Mouse (Mus musculus) macrophage (primary cell): ENCODE measurements around the gene Luc7l2. TPM values are rescaled to one million over a fixed set of nuclear protein-coding genes. Genes with fewer than 3 reads are reported as not detected.
A peak's percentile ranks its signal among the peaks of the same experiment; 100 is the strongest.

Experiments used
- H3K27ac ChIP-seq: fragments of 350-480 bp; formaldehyde crosslinking; 2 replicates; pipeline ENCODE4 v1.9.0; 2021
- H3K36me3 ChIP-seq: fragments of 350-480 bp; formaldehyde crosslinking; 2 replicates; pipeline ENCODE4 v1.9.0; 2021; ENCODE audit errors: inconsistent target
- H3K4me3 ChIP-seq: fragments of 350-480 bp; formaldehyde crosslinking; 2 replicates; pipeline ENCODE4 v1.9.0; 2021; ENCODE audit errors: inconsistent target
- H3K79me2 ChIP-seq: fragments of 350-480 bp; formaldehyde crosslinking; 2 replicates; pipeline ENCODE4 v1.9.0; 2021; ENCODE audit errors: inconsistent target
- WGBS: methylation state at CpG from one replicate; pipeline ENCODE4 v1.1.7; 2026; ENCODE audit warnings: inconsistent platforms; ENCODE audit not compliant: missing documents; 5-methylcytosine and 5-hydroxymethylcytosine counted together
- polyA plus RNA-seq: library from polyadenylated mRNA; stranded (reverse); fragments of 250-400 nt; gene quantifications from 3 replicates; pipeline ENCODE4 v1.2.4, GENCODE M21; 2018; ENCODE audit warnings: inconsistent platforms

The Luc7l2 gene
- polyA plus RNA-seq, 1 experiment from 2014 or later: 93.0 TPM

- Histone ChIP-seq H3K36me3 (no peaks in the 10 kb centered on the region; the same call in 1 of the 2 replicates), H3K79me2 (no peaks in the 10 kb centered on the region), H3K27ac (no peak overlapping the region), H3K4me3 (no peak overlapping the region)
- 91% methylated on average over 4 of the region's 4 CpGs for WGBS
Measured at GRCm38 (mm10) chr6:38627081-38627480, 75.9 kb downstream of the Luc7l2 start.

DNA sequence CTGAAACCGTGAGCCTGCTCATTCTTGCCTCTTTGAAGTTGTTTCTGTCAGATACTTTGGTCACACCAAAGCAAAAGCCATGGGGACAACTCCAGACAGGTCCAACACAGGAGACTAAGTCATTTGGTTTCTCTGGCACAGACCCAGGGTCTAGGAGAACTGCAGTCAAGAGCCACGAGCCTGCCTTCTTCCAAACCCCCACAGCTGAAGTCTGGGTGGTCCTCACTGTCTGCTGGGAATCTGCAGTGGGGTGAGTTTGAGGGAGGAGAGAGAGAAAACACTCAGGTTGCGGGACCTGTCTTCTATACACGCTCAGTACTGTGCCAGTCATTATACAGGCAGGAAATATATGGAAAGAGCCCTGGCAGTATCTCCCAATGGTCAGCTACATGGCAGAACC, 76.4 kb downstream of the Luc7l2 start:
- no peaks in the 10 kb centered on the region for H3K79me2 ChIP-seq

DNA sequence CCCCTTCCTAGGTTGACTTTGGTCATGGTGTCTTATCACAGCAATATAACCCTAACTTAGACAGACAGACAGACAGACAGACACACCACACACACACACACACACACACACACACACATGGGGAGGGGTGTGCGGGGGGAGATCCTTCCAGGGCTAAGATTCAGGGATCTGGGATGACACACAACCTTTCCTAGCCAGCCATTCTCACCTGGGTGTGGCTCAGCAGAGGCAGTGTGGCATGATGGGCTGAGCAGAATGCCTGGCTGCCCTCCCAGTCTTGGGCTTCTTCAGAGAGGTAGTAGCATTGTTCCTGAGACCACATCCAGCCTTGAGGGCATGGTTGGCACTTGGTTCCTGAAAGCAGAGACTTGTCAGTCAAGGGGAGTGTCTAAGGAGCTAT, 78.4 kb downstream of the Luc7l2 start:
- WGBS: 100% methylated on average over 1 of the region's 1 CpGs
- Histone ChIP-seq H3K4me3 (no peak overlapping the region), H3K79me2 (no peaks in the 10 kb centered on the region), H3K36me3 (no peaks in the 10 kb centered on the region), H3K27ac (no peak overlapping the region)

More for the DNA sequence above, 76.4 kb downstream of the Luc7l2 start:
- WGBS: 94% methylated on average over 4 of the region's 4 CpGs
- no peaks in the 10 kb centered on the region for H3K36me3 ChIP-seq
- no peak overlapping the region for H3K27ac ChIP-seq
- H3K4me3 ChIP-seq: no peak overlapping the region

DNA sequence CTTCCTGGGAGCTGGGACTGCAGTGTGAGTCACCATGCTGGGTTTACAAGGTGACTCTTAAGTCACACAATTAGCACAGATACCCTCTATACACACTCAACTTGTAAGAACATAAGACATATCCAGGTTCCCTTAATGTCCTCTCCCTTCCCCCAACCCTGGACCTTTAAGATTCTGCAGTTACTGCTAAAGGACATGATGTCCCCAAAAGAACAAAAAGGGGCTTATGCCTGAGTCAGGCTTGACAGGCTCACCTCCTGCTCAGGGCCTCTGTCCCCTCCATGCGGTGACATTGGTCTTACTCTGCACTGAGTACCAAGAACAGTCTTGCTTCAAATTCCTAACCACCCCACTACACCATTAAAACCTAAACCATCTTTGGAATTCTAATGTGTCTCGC, 81.7 kb downstream of the Luc7l2 start:
- Histone ChIP-seq H3K27ac (no peak overlapping the region), H3K79me2 (no peaks in the 10 kb centered on the region), H3K4me3 (no peak overlapping the region), H3K36me3 (no peaks in the 10 kb centered on the region)
- WGBS: 100% methylated on average over 2 of the region's 2 CpGs

GRCm38 (mm10) chr6:38634461-38634860, 83.3 kb downstream of the Luc7l2 start:
- no peaks in the 10 kb centered on the region for H3K36me3 ChIP-seq
- 81% methylated on average over 8 of the region's 8 CpGs for WGBS
- H3K27ac ChIP-seq: no peak overlapping the region
- H3K79me2 ChIP-seq: no peaks in the 10 kb centered on the region
- H3K4me3 ChIP-seq: no peak overlapping the region

- no peak overlapping the region for H3K27ac ChIP-seq
- H3K4me3 ChIP-seq: no peak overlapping the region
- no peaks in the 10 kb centered on the region for H3K36me3 ChIP-seq
- WGBS: 1% methylated on average over 71 of the region's 72 CpGs
- H3K79me2 ChIP-seq: no peaks in the 10 kb centered on the region
Measured at GRCm38 (mm10) chr6:38635941-38636851, 85.1 kb downstream of the Luc7l2 start.

GRCm38 (mm10) chr6:38636852-38637618, 85.9 kb downstream of the Luc7l2 start, which contains the start of gene Klrg2:
Gene Klrg2 (minus strand): TSS chr6:38637242.
- Histone ChIP-seq H3K79me2 (no peaks in the 10 kb centered on the region), H3K27ac (no peak within 1 kb of the TSS), H3K36me3 (no peaks in the 10 kb centered on the region), H3K4me3 (peak within 1 kb of the TSS; percentile 15; the same call in 1 of the 2 replicates)
- WGBS: 5% methylated on average over 42 of the region's 60 CpGs

GRCm38 (mm10) chr6:38640401-38640800, 89.3 kb downstream of the Luc7l2 start:
- no peak overlapping the region for H3K4me3 ChIP-seq
- H3K36me3 ChIP-seq: no peaks in the 10 kb centered on the region
- H3K79me2 ChIP-seq: no peaks in the 10 kb centered on the region
- 33% methylated on average over 11 of the region's 11 CpGs for WGBS
- H3K27ac ChIP-seq: no peak overlapping the region

DNA sequence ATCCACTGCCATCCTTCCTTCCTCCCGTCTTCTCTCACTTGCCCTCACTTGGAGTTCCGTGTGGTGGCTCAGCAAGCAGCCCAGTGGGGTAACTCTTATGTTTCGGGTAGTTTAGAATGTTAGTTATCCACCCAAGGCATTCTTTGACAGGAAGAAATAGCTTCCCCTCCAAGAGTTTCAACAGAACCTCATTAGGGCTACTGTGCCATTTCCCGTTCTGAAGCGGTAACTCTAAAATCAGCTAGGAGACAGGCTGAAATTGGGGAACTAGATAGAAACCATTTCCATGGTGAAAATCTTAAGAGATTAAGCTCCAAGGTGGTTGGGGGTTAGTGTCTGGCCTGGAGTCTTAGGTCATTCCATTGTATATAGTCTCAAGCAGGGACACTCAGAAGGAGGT, 90.1 kb downstream of the Luc7l2 start:
- Histone ChIP-seq H3K36me3 (no peaks in the 10 kb centered on the region), H3K27ac (no peak overlapping the region), H3K79me2 (no peaks in the 10 kb centered on the region), H3K4me3 (no peak overlapping the region)
- WGBS: 5% methylated on average over 5 of the region's 5 CpGs

DNA sequence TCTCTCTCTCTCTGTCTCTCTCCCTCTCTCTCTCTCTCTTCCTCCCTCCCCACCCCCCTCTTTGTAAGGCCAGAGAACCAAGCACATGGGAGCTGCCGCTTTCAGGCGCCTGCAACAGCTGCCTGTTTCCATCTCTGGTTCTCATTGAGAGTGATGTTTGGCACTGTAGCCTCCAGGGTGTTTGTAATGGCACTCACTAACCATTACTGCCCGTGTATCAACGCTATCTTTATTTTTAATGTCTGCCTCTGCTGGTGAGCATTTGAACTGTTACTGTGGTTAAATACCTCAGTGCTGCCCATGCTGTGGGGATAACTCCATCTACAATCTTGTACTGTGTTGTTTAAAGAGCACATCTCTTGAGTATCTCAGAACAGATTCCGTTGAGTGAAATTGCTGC, 90.5 kb downstream of the Luc7l2 start:
- no peak overlapping the region for H3K4me3 ChIP-seq
- 10% methylated on average over 5 of the region's 5 CpGs for whole genome bisulfite sequencing
- H3K79me2 ChIP-seq: no peaks in the 10 kb centered on the region
- no peak overlapping the region for H3K27ac ChIP-seq
- H3K36me3 ChIP-seq: no peaks in the 10 kb centered on the region

GRCm38 (mm10) chr6:38642593-38642992, 91.5 kb downstream of the Luc7l2 start:
- Histone ChIP-seq H3K4me3 (no peak overlapping the region), H3K27ac (no peak overlapping the region), H3K79me2 (no peaks in the 10 kb centered on the region), H3K36me3 (no peaks in the 10 kb centered on the region)
- WGBS: 86% methylated on average over 5 of the region's 5 CpGs

- H3K36me3 ChIP-seq: no peaks in the 10 kb centered on the region
- H3K79me2 ChIP-seq: no peaks in the 10 kb centered on the region
- no peak overlapping the region for H3K27ac ChIP-seq
- no peak overlapping the region for H3K4me3 ChIP-seq
- WGBS: 100% methylated on average over 3 of the region's 3 CpGs
Measured at GRCm38 (mm10) chr6:38643039-38643438, 91.9 kb downstream of the Luc7l2 start.

DNA sequence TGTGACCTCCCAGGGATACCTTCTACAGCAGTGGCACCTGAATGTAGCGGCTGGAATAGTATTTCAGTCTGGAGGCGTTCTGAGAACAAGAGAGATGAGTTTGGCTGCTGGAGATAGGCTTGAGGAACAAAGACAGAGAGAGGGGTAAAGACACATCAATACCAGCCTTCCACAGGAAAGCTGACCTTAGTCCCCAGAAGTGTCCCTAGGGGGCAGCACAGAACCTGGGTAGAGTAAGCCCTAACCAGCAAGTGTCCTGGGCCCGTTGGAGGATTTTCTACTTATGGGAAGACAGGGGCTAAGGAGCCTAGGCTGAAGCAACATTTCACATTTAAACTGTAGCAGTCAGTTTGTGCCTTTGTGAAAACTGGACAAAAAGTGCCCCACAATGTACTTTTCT, 98.4 kb downstream of the Luc7l2 start:
- Histone ChIP-seq H3K4me3 (no peak overlapping the region), H3K27ac (no peak overlapping the region), H3K79me2 (no peaks in the 10 kb centered on the region), H3K36me3 (no peaks in the 10 kb centered on the region)
- WGBS: 80% methylated on average over 3 of the region's 3 CpGs

DNA sequence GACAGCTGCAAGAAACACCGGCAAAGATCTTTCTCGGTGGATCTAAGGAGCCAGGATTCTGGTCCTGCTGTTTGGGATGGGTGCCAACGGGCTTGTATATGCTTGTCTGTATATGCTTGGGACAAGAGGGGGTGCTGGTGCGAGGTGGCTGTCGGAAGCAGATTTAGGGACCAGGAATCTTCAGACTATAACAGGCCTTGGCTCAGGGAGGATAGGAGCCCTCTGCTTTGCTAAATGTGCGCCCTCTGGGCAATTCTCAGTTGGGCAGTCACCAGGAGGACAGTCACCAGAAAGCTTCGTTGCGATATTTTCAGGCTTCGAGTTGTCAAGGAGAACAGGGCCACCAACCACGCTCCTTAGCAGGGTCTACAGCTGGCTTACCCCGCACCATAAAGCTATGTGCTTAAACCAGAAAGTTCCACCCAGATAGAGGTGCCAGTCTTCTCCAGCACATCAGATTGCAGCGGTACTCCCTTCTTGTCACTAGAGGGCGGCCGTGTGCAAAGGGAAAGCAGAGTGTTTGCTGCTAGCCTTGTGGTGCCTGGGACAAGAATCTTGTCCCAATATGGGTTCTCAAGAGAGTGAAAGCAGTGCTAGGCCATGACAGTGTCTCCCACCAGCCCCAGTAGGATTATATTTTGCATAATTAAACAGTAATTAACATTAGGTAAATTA, 99.3 kb downstream of the Luc7l2 start:
- 41% methylated on average over 14 of the region's 14 CpGs for WGBS
- no peaks in the 10 kb centered on the region for H3K36me3 ChIP-seq
- no peak overlapping the region for H3K4me3 ChIP-seq
- no peak overlapping the region for H3K27ac ChIP-seq
- H3K79me2 ChIP-seq: no peaks in the 10 kb centered on the region
